Mouse (Mus musculus): ENCODE measurements around the gene Xrcc6.

DNA sequence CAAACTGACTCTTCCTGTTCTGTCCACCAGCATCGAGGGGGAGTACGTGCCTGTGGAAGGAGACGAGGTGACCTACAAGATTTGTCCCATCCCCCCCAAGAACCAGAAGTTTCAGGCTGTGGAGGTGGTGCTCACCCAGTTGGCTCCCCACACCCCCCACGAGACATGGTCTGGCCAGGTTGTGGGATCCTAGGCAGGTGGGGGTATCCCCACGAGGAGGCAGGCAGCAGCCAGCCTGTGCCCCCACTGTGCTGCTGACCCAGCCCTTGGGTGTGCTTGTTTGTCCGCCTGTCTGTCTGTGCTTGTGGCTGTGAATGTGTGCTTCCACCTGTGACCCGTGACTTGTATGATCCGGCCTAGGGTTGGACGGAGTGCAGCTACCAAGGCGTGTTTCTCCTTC, 38.6 kb upstream of the Xrcc6 start:
- TF ChIP-seq CTCF (IDR thresholded peaks at IDR 0.05; ENCODE audit: low read depth, low read length), result no peak
- TF ChIP-seq GATA1 (IDR thresholded peaks at IDR 0.05; ENCODE audit: borderline replicate concordance, low read length), result no peak
- TF ChIP-seq GATA2 (IDR thresholded peaks at IDR 0.05; ENCODE audit: borderline replicate concordance, low read depth, low read length), result no peak
